Mouse (Mus musculus) heart, postnatal 0 days (tissue): ENCODE measurements around the gene Trpc5. TPM values are rescaled to one million over a fixed set of nuclear protein-coding genes. Genes with fewer than 3 reads are reported as not detected.

Source experiments
- ATAC-seq: fragments of 200-750 bp; cut with Nextera tagmentation; 2 replicates; pipeline ENCODE4 v1.8.0; 2017; ENCODE audit warnings: low read depth, moderate number of reproducible peaks, moderate library complexity; ENCODE audit not compliant: insufficient read depth
- DNase-seq: peaks from one replicate; pipeline ENCODE4 v3.0.0-alpha.2; 2016; ENCODE audit warnings: low spot score
- H3K27ac ChIP-seq: fragments of 300-500 bp; sonication (generic); 2 replicates; pipeline ENCODE4 v1.5.1; 2014; ENCODE audit warnings: low read depth, mild to moderate bottlenecking
- H3K27me3 ChIP-seq: fragments of 300-500 bp; sonication (generic); 2 replicates; pipeline ENCODE4 v1.6.1; 2014; ENCODE audit warnings: low read length, mixed read lengths; ENCODE audit not compliant: control insufficient read depth, insufficient read depth
- H3K36me3 ChIP-seq: fragments of 300-500 bp; sonication (generic); replicated peaks from 2 replicates; pipeline ENCODE4 v1.6.1; 2014; ENCODE audit warnings: low read length, mixed read lengths; ENCODE audit not compliant: control insufficient read depth, insufficient read depth
- H3K4me1 ChIP-seq: fragments of 300-500 bp; sonication (generic); 2 replicates; pipeline ENCODE4 v1.6.1; 2014; ENCODE audit warnings: antibody characterized with exemption; ENCODE audit not compliant: control insufficient read depth, insufficient read depth
- H3K4me2 ChIP-seq: fragments of 300-500 bp; sonication (generic); 2 replicates; pipeline ENCODE4 v1.6.1; 2014; ENCODE audit warnings: low read depth, mild to moderate bottlenecking, low read length, moderate library complexity
- H3K4me3 ChIP-seq: fragments of 300-500 bp; sonication (generic); 2 replicates; pipeline ENCODE4 v1.5.1; 2014; ENCODE audit warnings: low read depth, low read length
- H3K9ac ChIP-seq: fragments of 300-500 bp; sonication (generic); replicated peaks from 2 replicates; pipeline ENCODE4 v1.6.1; 2014; ENCODE audit warnings: low read depth, low read length, mixed read lengths
- H3K9me3 ChIP-seq: fragments of 300-500 bp; sonication (generic); replicated peaks from 2 replicates; pipeline ENCODE4 v1.6.1; 2016; ENCODE audit warnings: low read length; ENCODE audit not compliant: control insufficient read depth
- CTCF ChIP-seq: IDR thresholded peaks from 2 replicates; pipeline ENCODE4 v1.5.1; 2016; ENCODE audit warnings: antibody characterized with exemption, control low read depth, low read depth
- EP300 ChIP-seq: IDR thresholded peaks from 2 replicates; pipeline ENCODE4 v1.6.1; 2016; ENCODE audit warnings: antibody characterized with exemption, low read depth
- WGBS: fragments of 180-500 bp; shearing (Covaris S2); extraction: QIAGEN DNeasy Blood & Tissue Kit; methylation state at CpG from one replicate; pipeline ENCODE4 v1.1.7; 2014; 5-methylcytosine and 5-hydroxymethylcytosine counted together
- polyA plus RNA-seq: library from polyadenylated mRNA; unstranded; fragments of >200 nt; fragmentation: Nextera tagmentation; extraction: Ambion mirVana; gene quantifications from 2 replicates; pipeline ENCODE4 v1.2.1, GENCODE M21; 2015
- total RNA-seq: library from RNA; depleted of rRNA; stranded (reverse); fragments of >200 nt; gene quantifications from 2 replicates; pipeline ENCODE4 v1.2.3, GENCODE M21; 2014; ENCODE audit warnings: low replicate concordance

Gene Trpc5
- total and polyA plus RNA-seq, 2 experiments from 2014 or later: 0.11 TPM; not detected in 1

DNA sequence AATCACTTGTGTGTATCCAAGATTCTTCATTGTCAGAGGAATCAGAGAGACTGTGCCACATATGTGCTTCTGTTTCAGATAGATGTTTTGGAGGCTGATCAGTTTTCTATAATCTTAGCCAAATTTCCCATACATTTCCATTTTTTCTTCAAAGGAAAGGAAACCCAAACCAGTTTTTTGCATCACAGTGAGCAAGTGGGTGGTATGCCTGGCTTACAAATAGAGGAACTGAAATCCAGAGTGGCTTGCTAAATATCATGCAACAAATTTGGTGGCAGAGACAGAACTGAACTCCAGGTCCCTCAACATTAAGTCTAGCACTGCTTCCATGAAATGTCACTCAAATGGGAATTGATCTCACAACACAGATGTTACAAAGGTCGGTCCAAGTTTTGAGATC lies 266.9 kb downstream of the Trpc5 start:
- ATAC-seq (no peak), DNase-seq (no peak)
- H3K4me1 ChIP-seq: no peaks in the 10 kb centered on the region
- TF ChIP-seq EP300: no peak
- H3K9me3 ChIP-seq: no peaks in the 10 kb centered on the region
- no peaks in the 10 kb centered on the region for H3K27me3 ChIP-seq
- H3K36me3 ChIP-seq: no peaks in the 10 kb centered on the region
- H3K27ac ChIP-seq: no peak overlapping the region
- H3K9ac ChIP-seq: no peak overlapping the region
- no peak overlapping the region for H3K4me2 ChIP-seq
- 83% methylated on average over 1 of the region's 1 CpGs for WGBS
- H3K4me3 ChIP-seq: no peak overlapping the region

DNA sequence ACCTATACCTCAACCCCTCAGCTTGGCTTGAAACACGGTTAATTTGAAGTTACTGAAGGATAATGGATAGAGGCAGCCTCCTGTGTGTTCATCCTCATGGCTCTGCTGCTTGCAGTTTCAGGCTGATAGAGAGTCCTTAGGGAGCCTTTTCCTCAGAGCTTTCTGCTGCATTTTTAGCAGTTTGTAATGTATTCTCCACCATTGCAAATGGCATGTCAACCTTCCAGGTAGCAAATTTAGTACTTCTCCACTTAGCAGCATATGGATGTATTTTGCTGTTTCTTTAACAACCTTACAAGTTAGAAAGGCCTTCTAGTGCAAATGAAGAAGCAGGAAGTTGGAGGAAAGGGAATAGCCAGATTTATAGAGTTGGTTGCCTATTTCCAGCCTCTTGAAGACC lies 267.7 kb downstream of the Trpc5 start:
- Histone ChIP-seq H3K9ac (no peak overlapping the region), H3K27ac (no peak overlapping the region), H3K4me1 (no peaks in the 10 kb centered on the region), H3K4me2 (no peak overlapping the region), H3K36me3 (no peaks in the 10 kb centered on the region), H3K27me3 (no peaks in the 10 kb centered on the region), H3K9me3 (no peaks in the 10 kb centered on the region), H3K4me3 (no peak overlapping the region)
- 50% methylated on average over 1 of the region's 1 CpGs for WGBS
- no peak for DNase-seq
- TF ChIP-seq CTCF: no peak
- no peak for TF ChIP-seq EP300
- no peak for ATAC-seq

GRCm38 (mm10) chrX:144408036-144408435 lies 279.9 kb downstream of the Trpc5 start:
- Histone ChIP-seq H3K4me1 (no peaks in the 10 kb centered on the region), H3K4me2 (no peak overlapping the region), H3K27me3 (no peaks in the 10 kb centered on the region), H3K27ac (no peak overlapping the region), H3K36me3 (no peaks in the 10 kb centered on the region), H3K9ac (no peak overlapping the region), H3K9me3 (no peaks in the 10 kb centered on the region), H3K4me3 (no peak overlapping the region)
- WGBS: 66% methylated on average over 5 of the region's 5 CpGs
- DNase-seq (no peak), ATAC-seq (no peak)
- TF ChIP-seq CTCF: no peak

- ATAC-seq (no peak), DNase-seq (peak; percentile 34)
Measured at GRCm38 (mm10) chrX:144403526-144403925, 284.5 kb downstream of the Trpc5 start.

GRCm38 (mm10) chrX:144374196-144374595 lies 313.8 kb downstream of the Trpc5 start:
- Histone ChIP-seq H3K4me1 (no peaks in the 10 kb centered on the region), H3K27me3 (no peaks in the 10 kb centered on the region), H3K9me3 (no peaks in the 10 kb centered on the region), H3K27ac (no peak overlapping the region), H3K36me3 (no peaks in the 10 kb centered on the region), H3K9ac (no peak overlapping the region), H3K4me2 (no peak overlapping the region), H3K4me3 (no peak overlapping the region)
- ATAC-seq: no peak
- WGBS: 65% methylated on average over 2 of the region's 2 CpGs
- DNase-seq: no peak
- no peak for TF ChIP-seq EP300
- TF ChIP-seq CTCF: no peak

More at GRCm38 (mm10) chrX:144403526-144403925, 284.5 kb downstream of the Trpc5 start:
- Histone ChIP-seq H3K27me3 (no peaks in the 10 kb centered on the region), H3K4me3 (no peak overlapping the region), H3K9me3 (no peaks in the 10 kb centered on the region), H3K36me3 (no peaks in the 10 kb centered on the region), H3K9ac (no peak overlapping the region), H3K4me2 (no peak overlapping the region), H3K27ac (no peak overlapping the region), H3K4me1 (no peaks in the 10 kb centered on the region)
- 30% methylated on average over 7 of the region's 7 CpGs for WGBS
- TF ChIP-seq EP300: no peak
- TF ChIP-seq CTCF: peak; percentile 86

- no peak overlapping the region for H3K4me3 ChIP-seq
- no peaks in the 10 kb centered on the region for H3K4me1 ChIP-seq
- DNase-seq (no peak), ATAC-seq (no peak)
- H3K9ac ChIP-seq: no peak overlapping the region
- H3K27ac ChIP-seq: no peak overlapping the region
- H3K27me3 ChIP-seq: no peaks in the 10 kb centered on the region
- no peak overlapping the region for H3K4me2 ChIP-seq
- H3K9me3 ChIP-seq: no peaks in the 10 kb centered on the region
- no peaks in the 10 kb centered on the region for H3K36me3 ChIP-seq
- TF ChIP-seq CTCF: no peak
- no peak for TF ChIP-seq EP300
Measured at GRCm38 (mm10) chrX:144338355-144338754, 349.6 kb downstream of the Trpc5 start.
